Mouse (Mus musculus) erythroblast, adult 5-6 weeks (primary cell): ENCODE data around the gene Nudt3. TPM values are rescaled to one million over a fixed set of nuclear protein-coding genes. Genes with fewer than 3 reads are reported as not detected.
A peak's percentile ranks its signal among the peaks of the same experiment; 100 is the strongest.

Experiments
- ATAC-seq: replicated peaks from 2 replicates; pipeline ENCODE4 v1.8.0; 2016; ENCODE audit warnings: moderate number of reproducible peaks, mild to moderate bottlenecking, moderate TSS enrichment, inconsistent platforms; ENCODE audit not compliant: poor library complexity, low FRiP score, severe bottlenecking
- total RNA-seq, 2 experiments: library from RNA; stranded (forward) in 1 of 2; stranded (reverse) in 1 of 2; fragments of 150-400 nt in 1 of 2; fragments of 200-764, 138-1000 nt in 1 of 2; gene quantifications; 2 replicates each; pipeline versions ENCODE4 v1.2.3 to v1.2.4; 2015 to 2017; ENCODE audit warnings: low replicate concordance in 2 of 2

Nudt3 gene
- total RNA-seq, 2 experiments from 2014 or later, result 23.6 to 26.0 TPM

- ATAC-seq, result no peak
These were observed 13.1 kb upstream of the Nudt3 start, which contains the start of gene Rps10 for GRCm38 (mm10) chr17:27636132-27637020. TSS of gene Rps10 (minus strand) at chr17:27636669.

GRCm38 (mm10) chr17:27635575-27635903, 12.2 kb upstream of the Nudt3 start:
- peak; percentile 9; the same call in 1 of the 2 replicates for ATAC-seq

GRCm38 (mm10) chr17:27634871-27635574, 11.7 kb upstream of the Nudt3 start, which contains the start of gene RPS10-NUDT3:
TSS of gene RPS10-NUDT3 (minus strand) at chr17:27635222.
- ATAC-seq, result peak; percentile 97

GRCm38 (mm10) chr17:27629249-27630020, 6.1 kb upstream of the Nudt3 start:
- ATAC-seq, result peak; percentile 83

GRCm38 (mm10) chr17:27628376-27628775, 5.1 kb upstream of the Nudt3 start:
- no peak for ATAC-seq

GRCm38 (mm10) chr17:27627451-27627850, 4.2 kb upstream of the Nudt3 start:
- no peak for ATAC-seq

GRCm38 (mm10) chr17:27626681-27627080, 3.4 kb upstream of the Nudt3 start:
- no peak for ATAC-seq

- ATAC-seq, result no peak
These were observed 2.4 kb upstream of the Nudt3 start for GRCm38 (mm10) chr17:27625455-27626251.

GRCm38 (mm10) chr17:27622611-27623359, 510 bp downstream of the Nudt3 start:
- peak; percentile 76 for ATAC-seq

- ATAC-seq, result 0 out of 2 replicates have a peak, but pooled peaks have one; percentile 28
These were observed 1.4 kb downstream of the Nudt3 start for GRCm38 (mm10) chr17:27621705-27622531.

GRCm38 (mm10) chr17:27621161-27621560, 2.1 kb downstream of the Nudt3 start:
- ATAC-seq, result no peak

- ATAC-seq, result no peak
These were observed 7.9 kb downstream of the Nudt3 start for GRCm38 (mm10) chr17:27615388-27615787.

GRCm38 (mm10) chr17:27613016-27613415, 10.3 kb downstream of the Nudt3 start:
- ATAC-seq, result no peak

- no peak for ATAC-seq
These were observed 11.3 kb downstream of the Nudt3 start for GRCm38 (mm10) chr17:27611994-27612393.

GRCm38 (mm10) chr17:27611519-27611884, 11.8 kb downstream of the Nudt3 start:
- ATAC-seq, result no peak

GRCm38 (mm10) chr17:27610679-27611518, 12.4 kb downstream of the Nudt3 start:
- ATAC-seq, result no peak

- ATAC-seq, result no peak
These were observed 13.7 kb downstream of the Nudt3 start for GRCm38 (mm10) chr17:27609576-27609975.
